Mouse (Mus musculus): ENCODE results near the gene Irak3.

DNA sequence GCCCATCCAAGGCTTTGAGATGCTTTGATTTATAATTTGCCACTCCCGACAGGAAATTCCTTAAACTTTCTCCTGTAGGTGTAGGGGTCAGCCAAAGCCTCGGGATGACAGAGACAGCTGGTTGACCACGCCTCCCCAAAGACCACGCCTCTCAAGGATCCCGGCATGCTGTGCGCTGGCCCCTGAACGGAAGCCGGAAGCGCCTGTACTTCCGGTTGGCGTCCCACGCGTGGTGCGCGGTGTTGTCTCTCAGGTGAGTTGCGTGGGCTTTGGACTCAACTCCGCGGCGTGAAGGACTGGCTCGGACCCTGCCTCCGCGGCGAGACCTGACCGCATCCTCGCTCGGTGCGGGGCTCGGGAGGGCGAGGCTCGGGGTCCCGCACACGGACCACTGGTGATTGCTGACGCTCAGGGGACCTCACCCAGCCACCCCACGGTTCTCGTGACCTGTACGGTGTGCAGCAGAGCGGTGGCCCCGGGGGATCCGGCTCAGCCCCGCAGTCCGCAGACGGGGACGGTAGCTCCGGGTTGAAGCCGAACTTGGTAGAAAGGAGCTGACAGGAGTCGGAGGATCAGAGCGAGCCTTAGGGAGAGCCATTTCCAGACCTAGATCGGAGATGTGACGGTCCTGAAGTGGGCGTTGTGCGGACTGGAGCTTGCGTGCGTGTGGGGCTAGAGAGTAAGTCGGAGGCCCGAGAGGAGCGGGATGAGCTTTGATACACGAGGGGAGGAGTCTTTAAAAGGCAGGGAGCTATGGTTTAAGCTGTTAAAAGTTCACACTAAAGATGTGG is 25.1 kb upstream of the Irak3 start, which contains the start of gene Llph:
- TF ChIP-seq CTCF (IDR thresholded peaks at IDR 0.05; ENCODE audit: low read depth) (no peak), EP300 (optimal IDR thresholded peaks at IDR 0.05) (no peak)

All from stomach, postnatal 0 days (tissue).